Mouse (Mus musculus) limb, embryonic 14.5 days (tissue): ENCODE results near the gene Cep152. TPM values are rescaled to one million over a fixed set of nuclear protein-coding genes. Genes with fewer than 3 reads are reported as not detected.
A peak's percentile ranks its signal among the peaks of the same experiment; 100 is the strongest.

Experiments used
- ATAC-seq: fragments of 200-750 bp; cut with Nextera tagmentation; 2 replicates; pipeline ENCODE4 v1.8.0; 2017; ENCODE audit warnings: low read depth, moderate number of reproducible peaks, moderate TSS enrichment; ENCODE audit not compliant: low FRiP score
- DNase-seq: peaks from one replicate; pipeline ENCODE4 v3.0.0-alpha.2; 2015; ENCODE audit warnings: low spot score
- H3K27ac ChIP-seq: fragments of 300-500 bp; sonication (generic); replicated peaks from 2 replicates; pipeline ENCODE4 v1.5.1; 2014; ENCODE audit warnings: low read depth, mild to moderate bottlenecking, low read length, moderate library complexity, mixed read lengths
- H3K27me3 ChIP-seq: fragments of 300-500 bp; sonication (generic); 2 replicates; pipeline ENCODE4 v1.6.1; 2014; ENCODE audit warnings: low read length, mixed read lengths; ENCODE audit not compliant: control insufficient read depth, insufficient read depth
- H3K36me3 ChIP-seq: fragments of 300-500 bp; sonication (generic); 2 replicates; pipeline ENCODE4 v1.6.1; 2014; ENCODE audit warnings: mild to moderate bottlenecking, low read length, moderate library complexity, mixed read lengths; ENCODE audit not compliant: control insufficient read depth, insufficient read depth
- H3K4me1 ChIP-seq: fragments of 300-500 bp; sonication (generic); 2 replicates; pipeline ENCODE4 v1.6.1; 2014; ENCODE audit warnings: antibody characterized with exemption, low read length, mixed read lengths; ENCODE audit not compliant: control insufficient read depth, insufficient read depth
- H3K4me2 ChIP-seq: fragments of 300-500 bp; sonication (generic); replicated peaks from 2 replicates; pipeline ENCODE4 v1.6.1; 2014; ENCODE audit warnings: low read depth, mild to moderate bottlenecking, low read length, moderate library complexity; ENCODE audit not compliant: severe bottlenecking
- H3K4me3 ChIP-seq: fragments of 300-500 bp; sonication (generic); replicated peaks from 2 replicates; pipeline ENCODE4 v1.5.1; 2014; ENCODE audit warnings: low read length
- H3K9ac ChIP-seq: fragments of 300-500 bp; sonication (generic); 2 replicates; pipeline ENCODE4 v1.6.1; 2014; ENCODE audit warnings: mild to moderate bottlenecking, low read depth, low read length, moderate library complexity; ENCODE audit not compliant: severe bottlenecking
- H3K9me3 ChIP-seq: fragments of 300-500 bp; sonication (generic); 2 replicates; pipeline ENCODE4 v1.6.1; 2016; ENCODE audit warnings: low read length; ENCODE audit not compliant: control insufficient read depth
- POLR2A ChIP-seq: fragments of 200-500 bp; IDR thresholded peaks from 2 replicates; pipeline ENCODE4 v1.8.0; 2012; ENCODE audit warnings: inconsistent platforms, mild to moderate bottlenecking, moderate library complexity, borderline replicate concordance; ENCODE audit not compliant: insufficient read depth, insufficient read length; ENCODE audit errors: extremely low read depth
- WGBS: fragments of 180-500 bp; shearing (Covaris S2); extraction: QIAGEN DNeasy Blood & Tissue Kit; methylation state at CpG from one replicate; pipeline ENCODE4 v1.1.7; 2014; 5-methylcytosine and 5-hydroxymethylcytosine counted together
- polyA plus RNA-seq, 2 experiments: library from polyadenylated mRNA; depleted of rRNA in 1 of 2; stranded (reverse) in 1 of 2; unstranded in 1 of 2; fragments of >200 nt; fragmentation: Nextera tagmentation in 1 of 2; extraction: Ambion mirVana in 1 of 2; gene quantifications; 2 replicates each; pipeline versions ENCODE4 v1.2.1 to v1.2.3; 2012 to 2014

The Cep152 gene
- polyA plus RNA-seq, 2 experiments = 5.3 to 6.9 TPM

DNA sequence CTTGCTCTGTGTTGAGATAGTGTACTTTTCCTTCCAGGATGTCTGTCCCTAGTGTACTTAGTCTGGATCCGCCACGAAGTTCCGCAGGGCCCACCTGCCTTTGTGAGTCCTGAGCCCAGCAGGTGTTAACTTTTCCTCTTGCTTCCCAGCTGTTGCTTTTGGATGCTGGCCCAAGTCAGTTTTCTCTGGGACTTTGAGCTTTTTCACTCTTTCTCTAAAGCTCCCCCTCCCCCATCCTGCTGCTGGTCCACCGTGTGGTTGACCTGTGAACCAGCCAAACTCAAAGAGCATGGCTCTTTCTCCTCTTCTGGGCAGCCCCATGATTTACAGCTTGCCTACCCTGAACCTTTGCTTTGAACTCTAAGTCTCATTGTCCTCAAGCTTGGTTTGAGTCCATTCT is 1.6 kb upstream of the Cep152 start:
- WGBS = 74% methylated on average over 4 of the region's 4 CpGs
- H3K36me3 ChIP-seq = no peaks in the 10 kb centered on the region
- no peak overlapping the region for H3K27ac ChIP-seq
- DNase-seq = peak; percentile 10
- H3K9me3 ChIP-seq = no peaks in the 10 kb centered on the region
- no peak for TF ChIP-seq POLR2A
- no peaks in the 10 kb centered on the region for H3K27me3 ChIP-seq
- no peak overlapping the region for H3K4me3 ChIP-seq
- ATAC-seq = no peak
- no peak overlapping the region for H3K4me2 ChIP-seq
- no peak overlapping the region for H3K9ac ChIP-seq
- H3K4me1 ChIP-seq = peaks cover 14% of the 10 kb centered on the region

DNA sequence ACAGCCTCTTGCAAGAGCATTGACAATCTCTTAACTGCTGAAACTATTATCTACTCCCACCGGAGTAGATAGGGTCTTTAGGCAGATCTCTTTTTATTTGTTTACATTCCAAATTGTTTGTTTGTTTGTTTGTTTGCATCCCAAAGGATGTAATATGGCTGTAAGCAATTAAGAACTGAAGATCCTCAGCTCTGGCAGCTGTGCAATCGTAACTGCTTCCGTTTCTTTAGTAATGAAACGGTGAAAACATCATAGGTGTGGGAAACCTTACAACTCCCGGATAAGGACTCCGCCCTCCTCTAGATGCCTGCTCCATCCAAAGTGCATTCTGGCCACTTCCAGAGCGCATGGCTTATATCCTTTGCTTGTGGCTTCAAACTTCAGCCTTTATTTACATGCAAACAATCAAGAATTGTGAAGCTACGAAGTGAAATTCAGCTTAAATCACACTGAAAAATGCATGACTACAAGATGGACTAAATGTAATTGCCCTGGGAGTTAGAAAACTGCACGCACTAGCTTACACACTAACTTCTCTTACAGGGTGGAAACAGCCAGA is 707 bp downstream of the Cep152 start:
- peak overlapping the region; percentile 64 for H3K4me2 ChIP-seq
- H3K4me3 ChIP-seq = peak overlapping the region; percentile 83
- H3K27ac ChIP-seq = no peak overlapping the region
- DNase-seq (no peak), ATAC-seq (no peak)
- H3K36me3 ChIP-seq = peaks cover 13% of the 10 kb centered on the region
- H3K9me3 ChIP-seq = no peaks in the 10 kb centered on the region
- H3K9ac ChIP-seq = peak overlapping the region; percentile 70
- no peak for TF ChIP-seq POLR2A
- 7% methylated on average over 9 of the region's 9 CpGs for WGBS
- peaks cover 14% of the 10 kb centered on the region for H3K4me1 ChIP-seq
- H3K27me3 ChIP-seq = no peaks in the 10 kb centered on the region

DNA sequence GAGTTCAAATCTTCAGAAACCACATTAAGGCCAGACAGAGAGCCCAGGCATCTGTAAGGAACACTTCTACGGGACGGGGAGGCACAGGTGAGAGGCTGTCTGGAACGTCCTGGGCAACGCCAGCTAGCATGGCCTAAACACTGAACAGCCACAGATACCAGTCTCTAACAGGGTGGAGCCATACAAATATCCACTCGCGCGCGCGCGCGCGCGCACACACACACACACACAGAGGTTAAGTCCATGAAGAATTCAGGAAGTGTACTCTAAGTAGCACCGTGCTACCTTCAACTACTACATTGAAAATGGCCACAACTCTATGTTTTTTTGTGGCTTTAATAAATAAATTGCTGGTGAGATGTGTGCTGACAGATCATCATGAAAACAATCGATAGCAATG is 1.7 kb downstream of the Cep152 start:
- H3K27ac ChIP-seq = no peak overlapping the region
- ATAC-seq (no peak), DNase-seq (no peak)
- H3K4me3 ChIP-seq = no peak overlapping the region
- H3K27me3 ChIP-seq = no peaks in the 10 kb centered on the region
- H3K9ac ChIP-seq = no peak overlapping the region
- peaks cover 14% of the 10 kb centered on the region for H3K4me1 ChIP-seq
- H3K9me3 ChIP-seq = no peaks in the 10 kb centered on the region
- 0 out of 2 replicates have a peak overlapping the region, but pooled peaks have one; percentile 64 for H3K4me2 ChIP-seq
- no peak for TF ChIP-seq POLR2A
- H3K36me3 ChIP-seq = peaks cover 21% of the 10 kb centered on the region
- 92% methylated on average over 15 of the region's 15 CpGs for WGBS

GRCm38 (mm10) chr2:125620213-125620907 is 4.6 kb downstream of the Cep152 start:
- no peak overlapping the region for H3K4me3 ChIP-seq
- no peak for TF ChIP-seq POLR2A
- ATAC-seq = no peak
- peaks cover 14% of the 10 kb centered on the region for H3K4me1 ChIP-seq
- 37% methylated on average over 25 of the region's 25 CpGs for WGBS
- no peak overlapping the region for H3K9ac ChIP-seq
- H3K9me3 ChIP-seq = no peaks in the 10 kb centered on the region
- no peak for DNase-seq
- no peak overlapping the region for H3K4me2 ChIP-seq
- no peaks in the 10 kb centered on the region for H3K27me3 ChIP-seq
- H3K27ac ChIP-seq = no peak overlapping the region
- peaks cover 45% of the 10 kb centered on the region for H3K36me3 ChIP-seq

GRCm38 (mm10) chr2:125615858-125616424 is 9.0 kb downstream of the Cep152 start:
- Histone ChIP-seq H3K9me3 (no peaks in the 10 kb centered on the region), H3K27me3 (no peaks in the 10 kb centered on the region), H3K36me3 (peaks cover 76% of the 10 kb centered on the region), H3K9ac (no peak overlapping the region), H3K4me3 (no peak overlapping the region), H3K4me2 (no peak overlapping the region), H3K4me1 (no peaks in the 10 kb centered on the region), H3K27ac (no peak overlapping the region)
- DNase-seq (no peak), ATAC-seq (no peak)
- 89% methylated on average over 8 of the region's 8 CpGs for WGBS
- TF ChIP-seq POLR2A = no peak
